Mouse (Mus musculus) large intestine, adult 2 months (tissue): Measurements from ENCODE around the gene Itgb3bp. TPM values are rescaled to one million over a fixed set of nuclear protein-coding genes. Genes with fewer than 3 reads are reported as not detected.

Experiments
- DNase-seq: peaks from one replicate; pipeline ENCODE4 v3.0.0-alpha.2; 2012; ENCODE audit warnings: low read depth, low spot score
- WGBS: fragments of 180-500 bp; shearing (Covaris S2); methylation state at CpG from one replicate; pipeline ENCODE4 v1.1.7; 2018; 5-methylcytosine and 5-hydroxymethylcytosine counted together
- polyA plus RNA-seq: library from polyadenylated mRNA; depleted of rRNA; stranded (reverse); fragments of >200 nt; gene quantifications from 2 replicates; pipeline ENCODE4 v1.2.3, GENCODE M21; 2012

Gene Itgb3bp
- polyA plus RNA-seq, 1 experiment = 0.57 TPM

DNA sequence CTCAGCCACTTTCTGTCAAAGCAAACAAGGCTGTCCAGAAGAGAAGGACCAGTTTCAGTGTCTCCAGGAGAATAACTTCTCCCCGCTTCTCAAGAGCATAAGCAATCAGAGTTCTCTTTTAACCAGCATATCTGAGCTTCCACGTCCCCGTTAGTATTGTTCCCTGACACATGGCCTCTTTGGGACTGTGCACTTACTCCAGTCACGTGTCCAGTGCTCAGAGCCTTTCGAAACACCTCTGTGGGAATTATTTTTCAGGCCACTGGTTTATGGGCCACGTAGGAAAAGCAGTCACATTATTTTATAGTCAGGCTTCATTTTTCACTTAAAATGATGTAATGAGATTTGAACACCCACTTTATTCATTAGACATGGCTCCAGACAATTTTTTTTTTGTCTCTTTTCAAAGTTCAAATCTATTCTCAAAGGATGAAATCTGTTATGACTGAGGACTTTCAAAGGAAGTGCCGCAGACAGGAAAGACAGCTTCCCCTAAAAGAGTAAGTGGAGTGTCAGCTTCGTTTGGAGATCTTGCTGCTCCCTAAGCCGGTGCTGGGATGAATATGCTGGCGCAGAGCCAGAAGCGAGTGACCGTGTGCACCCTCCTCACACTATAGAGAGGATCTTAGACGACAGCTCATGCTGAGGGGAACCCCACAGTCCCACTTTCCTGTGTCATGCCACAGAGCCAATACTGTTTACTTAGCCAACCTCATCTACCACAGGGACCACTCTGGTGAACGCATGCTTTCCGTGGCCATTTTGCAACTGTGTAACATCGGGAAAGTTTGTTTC lies 10.3 kb upstream of the Itgb3bp start:
- 70% methylated on average over 16 of the region's 16 CpGs for WGBS
- DNase-seq = no peak

DNA sequence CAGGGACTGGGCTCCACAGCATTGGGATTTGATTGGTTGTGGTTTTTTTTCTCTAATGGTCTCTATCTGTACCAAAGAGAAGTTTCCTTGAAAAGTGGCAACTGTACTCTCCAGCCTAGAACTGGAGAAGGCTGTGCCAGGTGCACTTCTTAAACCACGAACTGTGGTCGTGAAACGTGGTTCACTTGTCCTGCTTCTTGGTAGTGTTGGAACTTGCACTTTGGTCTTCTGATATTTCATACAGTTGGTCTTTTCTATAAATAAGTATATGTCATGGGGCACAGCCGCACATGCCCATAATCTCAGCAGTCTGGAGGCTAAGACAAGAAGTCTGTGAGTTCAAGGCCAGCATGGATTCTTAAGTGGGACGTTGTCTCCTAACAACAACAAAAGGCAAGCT lies 6.7 kb upstream of the Itgb3bp start:
- no peak for DNase-seq
- 84% methylated on average over 5 of the region's 5 CpGs for WGBS

GRCm38 (mm10) chr4:99934859-99935258 lies 5.2 kb upstream of the Itgb3bp start:
- DNase-seq = no peak
- WGBS = 70% methylated on average over 7 of the region's 7 CpGs

DNA sequence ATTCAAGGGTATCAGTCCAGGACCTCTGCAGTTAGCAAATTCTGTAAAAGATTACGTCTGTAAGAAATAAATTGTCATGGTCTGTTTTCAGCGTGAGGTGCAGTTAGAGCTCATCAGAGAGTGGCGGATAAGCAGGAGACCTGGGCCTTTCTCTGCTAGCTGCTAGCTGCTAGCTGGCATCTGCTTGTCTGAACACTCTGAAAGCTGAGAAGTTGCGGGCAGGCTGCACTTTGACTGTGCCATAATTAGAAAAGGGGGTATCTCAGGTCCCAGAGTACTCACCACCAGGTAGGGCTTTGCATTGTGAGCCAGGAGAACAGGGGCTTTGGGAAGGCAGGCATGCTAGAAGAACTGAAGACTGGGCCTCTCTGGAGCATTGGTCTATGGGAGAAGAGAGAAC lies 2.2 kb upstream of the Itgb3bp start:
- DNase-seq = no peak
- 98% methylated on average over 4 of the region's 4 CpGs for WGBS

GRCm38 (mm10) chr4:99931240-99931580 lies 1.6 kb upstream of the Itgb3bp start:
- WGBS = 85% methylated on average over 11 of the region's 11 CpGs
- no peak for DNase-seq

DNA sequence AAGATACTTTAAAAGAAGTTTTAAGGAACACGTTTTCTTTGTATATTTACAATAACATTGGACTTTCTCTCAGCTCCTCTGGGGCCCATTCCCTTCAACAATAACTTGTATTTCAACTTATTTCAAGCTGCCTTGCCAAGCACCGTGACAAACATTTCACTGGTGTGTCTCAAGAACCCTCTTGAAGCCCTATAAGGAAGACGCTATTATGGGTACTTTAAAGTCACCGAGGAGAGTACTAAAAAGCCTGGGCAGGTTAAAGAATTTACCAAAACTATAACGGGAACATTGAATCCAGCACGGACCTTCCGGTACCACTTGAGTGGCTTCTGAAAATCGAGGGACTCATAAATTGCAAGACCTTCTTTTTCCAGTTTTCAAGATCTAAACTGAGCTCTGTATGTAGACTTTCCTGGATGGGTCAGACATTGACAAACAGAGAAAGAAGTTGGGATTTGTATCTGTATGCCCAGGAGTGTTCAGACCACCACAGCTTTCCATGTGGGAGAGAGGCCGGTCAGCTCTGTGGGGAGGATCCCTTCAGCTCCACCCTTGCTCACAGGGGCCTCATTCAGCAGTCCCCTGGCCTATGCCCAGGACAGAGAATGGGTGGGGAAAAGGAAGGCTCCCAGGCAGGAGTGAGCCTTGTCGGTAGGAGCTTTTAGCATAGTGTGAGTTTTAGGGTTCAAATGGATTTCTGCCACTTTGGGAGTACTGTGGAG lies 1.1 kb upstream of the Itgb3bp start:
- 27% methylated on average over 10 of the region's 10 CpGs for WGBS
- DNase-seq = no peak

DNA sequence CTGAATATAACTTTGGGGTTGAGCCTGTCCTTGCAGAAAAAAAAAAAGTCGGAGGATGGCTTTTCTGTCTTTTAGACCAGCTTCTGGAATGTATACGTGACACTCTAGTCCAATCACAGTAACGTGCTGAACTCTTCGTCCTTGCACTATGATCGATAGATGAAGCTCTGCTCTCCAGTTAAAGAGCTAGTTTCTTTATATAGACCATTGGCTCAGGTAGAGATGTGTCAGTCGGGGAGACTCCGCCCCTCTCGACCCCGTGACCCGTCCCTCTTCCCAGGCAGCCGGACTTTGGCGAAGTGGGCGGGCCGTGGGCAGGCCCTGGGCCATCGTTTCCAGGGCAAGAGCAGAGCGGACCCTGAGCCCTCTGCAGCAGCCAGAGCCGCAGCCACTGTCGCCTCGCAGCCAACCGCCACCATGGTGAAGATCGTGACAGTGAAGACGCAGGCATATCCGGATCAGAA lies 432 bp downstream of the Itgb3bp start, which contains the start of gene Pgm1:
Gene Pgm1 (plus strand): TSS at position 266 of the 464 bp plus-strand sequence.
- peak; percentile 71 for DNase-seq
- 2% methylated on average over 23 of the region's 23 CpGs for WGBS

DNA sequence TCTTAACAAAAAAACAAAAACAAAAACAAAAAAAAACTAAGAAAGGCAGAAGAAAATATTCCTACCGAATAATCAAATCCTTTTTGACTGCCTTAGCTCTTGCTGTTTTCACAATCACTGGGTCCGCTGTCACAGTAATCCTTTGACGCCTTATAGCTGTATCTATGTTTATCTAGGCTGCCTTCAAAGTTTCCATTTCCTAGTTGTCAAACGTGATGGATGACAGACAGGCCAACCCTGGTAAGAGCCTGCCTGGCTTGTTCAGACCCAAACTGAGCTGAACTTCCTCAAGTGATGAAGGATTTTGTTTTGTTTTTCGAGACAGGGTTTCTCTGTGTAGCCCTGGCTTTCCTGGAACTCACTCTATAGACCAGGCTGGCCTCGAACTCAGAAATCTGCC lies 1.1 kb downstream of the Itgb3bp start:
- no peak for DNase-seq
- WGBS = 51% methylated on average over 6 of the region's 6 CpGs

- DNase-seq = peak; percentile 62
- 56% methylated on average over 4 of the region's 4 CpGs for WGBS
Measured at GRCm38 (mm10) chr4:99926380-99926779, 3.2 kb downstream of the Itgb3bp start.

GRCm38 (mm10) chr4:99913894-99914451 lies 15.6 kb downstream of the Itgb3bp start:
- 70% methylated on average over 4 of the region's 4 CpGs for WGBS
- DNase-seq = no peak

DNA sequence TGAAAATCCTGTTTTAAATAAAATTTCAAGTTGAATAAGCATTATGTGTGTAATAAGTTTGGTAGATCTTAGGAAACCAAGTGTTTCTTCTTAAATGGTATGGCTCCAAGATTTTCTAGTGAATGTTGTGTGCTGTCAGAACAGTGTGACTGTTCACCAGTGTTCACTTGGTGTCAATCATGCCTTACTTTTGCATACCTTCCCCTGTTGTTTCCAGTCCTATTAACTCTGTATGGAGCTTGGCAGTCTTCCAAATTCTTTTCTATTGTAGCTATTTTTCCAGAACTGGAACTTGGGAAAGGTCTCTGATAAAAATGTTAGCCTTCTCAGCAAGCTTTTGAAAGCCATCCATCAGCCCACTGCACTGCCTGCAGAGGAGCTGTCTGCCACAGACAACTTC lies 47.2 kb downstream of the Itgb3bp start:
- DNase-seq = no peak

GRCm38 (mm10) chr4:99881882-99882281 lies 47.7 kb downstream of the Itgb3bp start:
- no peak for DNase-seq

DNA sequence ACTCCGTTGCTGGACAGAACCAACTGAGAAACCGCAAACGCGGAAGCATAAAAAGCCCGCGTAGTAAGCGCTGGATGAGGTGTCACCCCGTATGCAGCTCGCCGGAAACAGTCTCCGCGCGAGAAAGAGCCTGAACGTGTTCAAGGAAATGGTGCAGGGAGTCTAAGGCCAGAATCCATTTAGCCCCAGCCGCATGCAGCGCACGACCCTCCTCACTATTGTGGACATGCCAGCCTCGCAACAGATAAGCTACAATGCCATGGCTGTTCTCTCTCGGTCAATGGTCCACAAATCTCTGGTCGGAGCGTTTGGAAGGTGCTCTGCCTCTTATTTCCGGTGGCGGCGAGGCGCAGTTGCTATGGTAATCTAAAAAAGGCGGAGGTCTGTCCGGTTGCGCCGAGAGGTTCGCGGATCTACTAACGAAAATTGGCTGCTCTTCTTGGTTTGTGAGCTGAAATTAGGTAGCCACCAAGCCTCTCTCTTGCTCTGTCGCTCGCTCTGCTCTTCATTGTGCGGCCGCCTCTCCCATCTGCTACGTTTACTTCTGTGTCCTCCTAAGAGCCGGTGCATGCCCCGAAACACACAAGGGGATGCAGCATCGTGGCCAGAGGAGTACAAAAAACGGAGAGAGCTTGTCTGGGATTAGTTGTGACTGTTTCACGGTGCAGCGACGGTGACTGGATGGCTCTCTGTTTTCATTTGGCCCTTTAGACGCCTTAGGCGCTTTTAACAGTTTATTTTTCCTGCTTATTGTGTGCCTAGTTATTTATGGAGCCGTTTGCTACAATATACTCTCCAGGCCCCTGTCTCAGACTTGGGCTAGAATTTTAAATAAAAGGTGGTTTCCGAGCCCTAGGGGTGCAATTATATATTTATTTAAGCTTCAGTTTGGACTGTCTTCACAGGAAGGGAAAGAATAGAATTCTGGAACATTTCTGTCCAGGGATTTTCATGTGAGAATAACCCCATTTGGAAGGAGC lies 100.2 kb downstream of the Itgb3bp start, which contains the start of gene Efcab7:
Gene Efcab7 (plus strand): TSS at position 105 of the 980 bp plus-strand sequence.
- peak; percentile 57 for DNase-seq

DNA sequence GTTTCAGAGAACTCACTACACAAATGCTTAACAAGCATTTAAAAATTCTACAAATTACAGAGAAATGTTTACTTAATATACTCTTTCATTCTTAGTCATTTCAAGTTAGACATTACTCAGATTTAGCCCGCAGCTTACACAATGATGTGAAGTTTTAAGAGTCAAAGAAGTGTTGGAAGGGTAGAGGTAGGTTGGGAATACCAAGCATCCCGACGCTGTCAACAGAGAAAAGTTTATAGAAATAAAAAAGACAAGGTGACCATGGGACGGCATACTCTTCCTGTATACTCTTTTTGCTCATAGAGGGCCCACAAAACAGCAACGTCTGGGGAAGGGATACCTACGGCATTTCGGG lies 100.9 kb downstream of the Itgb3bp start:
- no peak for DNase-seq
- WGBS = 2% methylated on average over 7 of the region's 7 CpGs

More for the DNA sequence above, 100.2 kb downstream of the Itgb3bp start, which contains the start of gene Efcab7:
- under 1% methylated on average over 48 of the region's 48 CpGs for WGBS

- 47% methylated on average over 4 of the region's 4 CpGs for WGBS
- no peak for DNase-seq
Measured at GRCm38 (mm10) chr4:99828337-99828736, 101.3 kb downstream of the Itgb3bp start.

GRCm38 (mm10) chr4:99816697-99817460 lies 112.7 kb downstream of the Itgb3bp start:
- WGBS = 29% methylated on average over 7 of the region's 7 CpGs
- DNase-seq = peak; percentile 55

- 93% methylated on average over 6 of the region's 6 CpGs for WGBS
- DNase-seq = no peak
Measured at GRCm38 (mm10) chr4:99792365-99792764, 137.2 kb downstream of the Itgb3bp start.

- WGBS = 30% methylated on average over 1 of the region's 1 CpGs
- no peak for DNase-seq
Measured at GRCm38 (mm10) chr4:99773041-99773440, 156.6 kb downstream of the Itgb3bp start.

DNA sequence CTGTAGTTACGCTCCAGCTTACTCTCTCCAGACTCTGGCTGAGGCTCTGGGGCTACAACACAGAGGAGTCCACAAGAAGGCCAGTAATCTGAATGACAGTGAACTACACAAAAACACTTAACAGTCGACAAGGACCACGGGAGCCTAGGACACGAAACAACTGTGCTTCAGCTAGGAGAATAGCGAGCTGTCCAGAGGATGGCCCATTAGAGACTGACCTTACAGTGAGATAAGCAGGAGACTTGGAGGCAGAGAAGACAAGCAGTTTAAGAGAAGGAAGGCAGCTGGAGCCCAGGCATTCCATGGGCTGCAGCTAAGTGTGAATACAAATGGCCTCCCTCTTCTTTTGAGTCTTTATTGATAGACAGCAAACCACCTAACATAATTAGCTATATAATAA lies 159.1 kb downstream of the Itgb3bp start:
- DNase-seq = no peak
- 84% methylated on average over 5 of the region's 5 CpGs for WGBS
